Mouse (Mus musculus) gastrocnemius, adult 8-10 months (tissue): Measurements from ENCODE around the gene Grm4. TPM values are rescaled to one million over a fixed set of nuclear protein-coding genes. Genes with fewer than 3 reads are reported as not detected.

Source experiments
- DNase-seq, 2 experiments: peaks; one replicate each; pipeline ENCODE4 v3.0.0; 2022; ENCODE audit warnings: low spot score in 2 of 2
- total RNA-seq, 4 experiments: library from RNA; stranded (reverse); gene quantifications; 2 replicates each; pipeline ENCODE4 v1.2.4; 2022

The Grm4 gene
- total RNA-seq, 4 experiments from 2014 or later, result 0.11 TPM; not detected in 3

DNA sequence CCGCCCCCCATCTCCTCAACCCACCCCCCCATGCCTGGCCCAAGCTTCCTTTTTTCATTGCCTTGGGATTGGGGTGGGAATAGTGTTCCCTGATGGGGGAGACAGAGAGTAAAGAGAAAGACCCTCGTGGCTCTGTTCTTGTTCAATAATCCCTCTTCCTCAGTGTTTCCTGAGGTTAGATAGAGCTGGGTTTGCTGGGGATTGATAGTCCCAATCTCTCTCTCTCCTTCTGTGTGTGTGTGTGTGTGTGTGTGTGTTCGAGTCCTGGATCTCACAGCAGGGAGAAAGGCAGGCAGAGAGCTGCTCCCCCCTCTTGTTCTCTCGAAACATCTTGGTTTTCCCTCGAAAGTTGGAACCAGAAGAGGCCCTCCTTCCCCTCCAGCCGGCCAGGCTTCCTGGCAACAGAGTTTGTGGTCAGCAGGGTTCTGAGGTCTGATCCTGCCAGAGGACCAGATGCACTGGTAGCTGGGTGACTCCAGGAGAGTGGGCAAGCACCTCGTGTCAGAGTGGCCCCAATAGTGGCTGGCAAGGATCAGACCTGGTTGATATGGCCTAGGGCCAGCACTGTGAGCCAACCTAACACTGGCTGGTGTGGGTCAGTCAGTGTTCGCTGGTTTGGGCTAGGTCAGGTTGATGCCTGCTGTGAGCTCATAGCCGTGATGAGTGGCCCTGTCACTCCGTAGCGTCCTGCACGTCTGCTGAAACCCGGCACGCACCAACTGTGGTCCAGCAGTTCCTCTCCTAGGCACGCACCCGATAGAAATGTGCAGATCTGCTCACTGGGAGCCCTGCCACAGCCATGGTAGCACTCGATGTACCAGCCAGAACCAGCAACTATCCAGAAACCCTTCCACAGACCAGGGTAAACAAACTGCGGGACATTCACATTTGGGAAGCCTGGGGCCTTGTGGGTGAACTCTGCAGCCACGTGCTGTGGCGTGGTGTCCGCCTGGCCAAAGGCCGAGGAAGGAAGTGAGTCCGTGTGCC lies 31.3 kb upstream of the Grm4 start:
- DNase-seq, result no peak

DNA sequence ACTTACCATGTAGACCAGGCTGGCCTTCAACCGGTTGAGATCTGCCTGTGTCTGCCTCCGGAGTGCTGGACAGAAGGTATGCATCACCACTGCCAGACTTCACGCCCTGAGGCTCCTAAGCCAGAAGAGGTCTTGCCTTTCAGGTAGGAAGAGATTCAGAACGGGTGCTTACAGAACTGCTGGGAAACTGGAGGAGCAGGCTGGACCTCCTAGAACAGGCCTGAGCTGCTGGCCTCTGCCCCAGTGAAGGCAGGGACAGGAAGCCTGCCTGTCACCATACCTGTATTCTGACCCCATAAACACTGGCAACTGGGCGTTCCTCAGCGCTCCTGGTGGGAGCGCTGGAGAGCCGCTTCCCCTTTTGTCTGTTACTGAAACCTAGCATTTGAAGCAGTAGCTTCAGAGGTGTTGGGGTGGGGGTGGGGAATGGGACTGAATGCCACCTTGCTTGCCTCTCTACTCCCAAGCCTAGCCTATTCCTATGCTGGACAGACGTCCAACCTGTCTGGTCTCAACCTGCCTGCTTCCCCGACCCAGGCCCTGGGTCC lies 30.3 kb upstream of the Grm4 start:
- DNase-seq, result no peak

DNA sequence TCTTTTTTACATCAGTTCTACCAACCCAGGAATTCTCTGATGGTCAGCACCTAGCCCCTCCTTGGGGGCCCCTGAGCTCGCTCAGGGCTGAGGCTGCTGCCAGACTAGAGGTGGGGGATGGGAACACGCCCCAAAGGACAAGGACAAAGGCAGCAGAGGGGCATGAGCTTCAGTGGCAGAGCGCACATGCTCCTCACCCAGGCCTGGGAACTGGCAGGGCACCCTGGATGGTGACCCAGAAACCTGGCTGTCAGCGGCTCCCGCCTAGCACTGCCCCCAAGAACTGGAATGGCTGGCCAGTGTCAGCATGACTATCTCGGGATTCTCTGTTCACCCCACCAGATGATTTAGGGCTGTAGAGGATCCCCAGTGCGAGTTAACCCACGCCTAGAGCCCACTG lies 28.0 kb upstream of the Grm4 start:
- DNase-seq, result no peak

DNA sequence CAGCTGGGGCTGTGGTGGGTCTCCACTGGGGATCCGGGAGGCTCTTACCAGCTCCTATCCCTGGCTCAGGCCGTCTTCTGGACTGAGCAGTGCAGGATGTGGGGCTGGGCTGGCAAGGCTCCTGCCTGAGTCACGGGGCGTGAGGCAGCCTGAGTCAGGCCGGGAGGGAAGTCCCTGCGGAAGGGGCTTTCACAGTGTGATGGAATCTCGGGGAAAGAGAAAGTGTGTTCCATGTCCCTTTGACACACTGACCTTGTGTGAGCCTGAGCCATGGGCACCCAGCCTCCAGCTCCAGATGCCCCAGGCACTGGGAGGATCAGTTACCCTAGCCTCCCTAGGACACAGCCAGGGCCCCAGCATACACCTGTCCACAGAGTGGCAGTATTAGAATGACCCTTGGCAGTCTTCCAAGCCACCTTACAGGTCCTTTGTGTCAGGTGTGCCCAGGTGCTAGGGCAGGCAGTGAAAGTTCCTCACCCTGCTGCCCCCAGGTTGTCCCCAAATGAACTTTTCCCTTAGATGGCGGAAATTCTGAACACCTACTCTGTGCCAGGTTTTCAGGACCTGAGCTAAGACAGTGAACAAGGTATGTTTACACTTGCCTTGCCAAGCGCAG lies 26.2 kb upstream of the Grm4 start:
- no peak for DNase-seq

DNA sequence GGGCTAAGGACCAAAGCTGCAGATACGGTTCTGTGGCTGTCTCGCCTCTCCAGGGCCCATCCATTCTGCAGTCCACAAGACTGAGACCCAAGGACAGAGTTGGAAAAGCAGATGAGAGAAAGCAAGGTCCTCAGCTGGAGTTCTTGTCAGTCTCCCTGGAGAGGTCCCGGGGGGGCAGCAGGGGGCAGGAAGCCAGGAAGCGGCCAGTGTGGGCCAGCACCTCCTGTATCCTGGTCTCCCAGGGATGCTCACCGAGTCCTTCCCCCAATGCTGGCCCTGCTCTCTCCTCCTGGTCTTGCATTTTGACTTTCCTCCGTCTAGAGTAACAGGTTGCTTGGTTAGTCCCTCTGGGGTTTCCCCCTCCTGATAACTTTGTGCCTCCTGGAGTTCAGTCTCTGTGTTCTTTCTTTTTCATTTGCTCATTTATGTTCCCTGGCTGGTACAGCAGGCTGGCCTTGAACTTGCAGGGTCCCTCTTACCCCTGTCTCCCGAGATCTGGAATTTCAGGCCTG lies 25.4 kb upstream of the Grm4 start:
- DNase-seq, result no peak

DNA sequence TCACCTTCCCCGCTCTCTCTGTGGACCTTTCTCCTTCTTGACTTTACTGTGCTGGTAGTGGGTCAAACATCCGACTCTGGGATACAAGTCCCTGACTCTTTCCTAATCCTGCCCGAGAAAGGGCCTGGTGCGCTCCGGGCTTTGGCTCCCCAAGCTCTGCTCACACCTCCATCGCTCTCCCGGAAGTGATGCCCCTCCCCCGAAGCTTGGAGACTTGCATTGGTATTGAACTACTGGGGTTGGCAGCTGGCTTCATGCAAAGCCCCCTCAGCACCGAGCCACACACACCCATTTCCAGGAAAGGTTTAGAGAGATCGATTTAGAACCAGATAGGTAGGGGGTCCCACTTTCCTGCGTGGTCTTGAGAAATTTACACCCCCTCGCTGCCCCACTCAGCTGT lies 24.8 kb upstream of the Grm4 start:
- DNase-seq, result no peak

DNA sequence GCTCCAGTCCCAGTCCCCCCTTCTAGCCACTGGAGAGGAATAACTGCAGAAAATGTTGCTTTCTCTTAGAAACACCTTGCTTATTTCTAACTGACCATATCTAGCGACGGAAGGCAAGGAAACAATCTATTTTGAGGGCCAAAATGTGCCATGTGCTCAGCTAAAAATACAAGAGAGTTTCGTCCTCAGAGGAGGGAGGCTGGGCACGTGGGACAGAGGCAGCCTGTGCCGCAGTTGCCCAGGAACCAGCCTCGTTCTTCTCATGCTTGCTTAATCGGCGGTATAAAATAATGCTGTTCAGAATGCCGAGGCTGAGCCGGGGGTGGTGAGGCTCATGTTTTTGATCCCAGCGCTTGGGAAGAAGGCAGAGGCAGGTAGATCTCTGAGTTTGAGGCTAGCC lies 23.3 kb upstream of the Grm4 start:
- no peak for DNase-seq

DNA sequence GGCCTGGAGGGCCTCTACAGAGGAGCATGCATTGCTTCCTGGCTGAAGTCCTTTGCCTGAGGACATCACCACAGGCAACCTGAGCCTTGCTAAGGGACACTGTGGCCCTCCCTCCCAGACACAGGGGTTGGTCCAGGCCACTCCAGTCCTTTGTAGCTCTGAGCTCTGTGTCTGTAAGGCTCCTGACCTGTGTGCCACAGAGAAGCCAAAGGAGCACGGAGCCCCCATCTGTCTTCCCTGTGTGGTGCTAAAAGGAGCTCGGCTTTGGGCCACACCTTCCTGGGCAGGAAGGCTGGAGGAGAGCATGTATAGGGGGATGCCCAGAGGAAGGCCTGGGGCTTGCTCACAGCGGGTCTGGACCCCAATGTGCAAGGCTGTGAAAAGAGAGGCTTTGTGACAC lies 20.8 kb upstream of the Grm4 start:
- no peak for DNase-seq

DNA sequence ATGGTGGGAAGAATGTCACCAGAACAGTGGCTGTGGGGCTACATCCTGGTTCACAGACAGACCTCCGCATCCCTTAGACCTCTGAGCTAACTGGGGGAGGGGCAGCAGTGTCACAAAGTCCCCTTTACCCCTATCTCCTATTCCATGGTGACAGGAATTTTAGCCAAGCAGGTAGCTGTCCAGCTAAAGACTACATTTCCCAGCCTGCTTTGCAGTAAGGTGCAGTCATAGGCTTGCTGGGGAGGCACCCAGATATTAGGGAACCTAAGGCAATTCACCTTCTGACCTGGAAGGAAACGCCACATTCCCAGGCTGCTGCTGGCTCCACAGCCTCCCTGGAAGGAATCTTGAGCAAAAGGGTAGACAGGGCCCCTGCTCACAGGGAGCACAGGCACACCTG lies 20.1 kb upstream of the Grm4 start:
- DNase-seq, result no peak

DNA sequence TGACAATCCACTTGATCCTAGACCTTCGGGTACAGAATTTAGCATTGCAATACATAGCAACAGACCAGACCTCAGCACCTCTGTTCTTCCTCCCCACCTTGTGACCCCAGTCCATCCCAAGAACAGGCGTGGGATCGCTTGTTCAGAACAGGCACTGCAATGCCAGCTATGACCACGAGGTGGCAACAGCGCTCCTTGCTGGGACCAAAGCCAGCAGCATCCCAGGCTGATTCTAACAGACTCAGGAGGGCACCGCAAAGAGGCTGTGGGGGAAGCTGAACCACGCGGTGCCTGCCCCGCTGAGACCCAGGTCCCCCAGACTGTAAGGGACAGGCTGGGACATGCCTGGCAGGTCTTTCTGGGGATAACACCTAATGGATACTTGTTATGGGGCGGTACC lies 13.5 kb upstream of the Grm4 start:
- peak; percentile 67 to 71 for DNase-seq

DNA sequence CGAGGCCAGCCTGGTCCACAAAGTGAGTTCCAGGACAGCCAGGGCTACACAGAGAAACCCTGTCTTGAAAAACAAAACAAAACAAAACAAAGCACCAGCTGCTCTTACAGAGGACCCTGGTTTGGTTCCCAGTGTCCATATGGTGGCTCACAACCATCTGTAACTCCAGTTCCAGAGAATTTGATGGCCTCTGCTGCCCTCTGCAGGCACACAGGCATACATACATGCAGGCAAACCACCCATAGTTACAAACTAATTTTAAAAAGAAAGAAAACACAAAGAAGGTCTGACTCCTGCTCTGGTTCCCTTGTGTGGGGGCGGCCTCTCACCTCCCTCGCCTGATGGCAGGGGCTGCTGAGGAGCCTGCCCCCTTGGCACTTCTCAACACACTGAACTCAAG lies 12.2 kb upstream of the Grm4 start:
- DNase-seq, result no peak

DNA sequence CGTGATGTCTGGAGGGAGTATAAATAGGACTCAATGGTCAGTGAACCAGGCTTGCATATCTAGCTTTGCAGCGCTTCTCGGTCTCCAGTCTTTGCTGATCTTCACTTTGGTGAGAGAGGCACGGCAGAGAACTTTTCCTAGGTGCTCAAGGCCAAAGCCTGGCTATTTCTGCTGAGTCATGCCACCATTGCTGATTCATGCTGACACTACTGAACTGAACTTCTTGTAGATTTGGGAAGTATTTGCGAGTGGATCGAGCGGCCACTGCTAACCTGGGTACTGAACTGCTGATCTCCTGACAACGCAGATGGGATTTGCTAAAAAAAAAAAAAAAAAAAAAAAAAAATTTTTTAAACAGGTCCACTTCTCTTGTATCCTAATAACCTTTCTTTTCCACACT lies 10.9 kb upstream of the Grm4 start:
- no peak for DNase-seq

DNA sequence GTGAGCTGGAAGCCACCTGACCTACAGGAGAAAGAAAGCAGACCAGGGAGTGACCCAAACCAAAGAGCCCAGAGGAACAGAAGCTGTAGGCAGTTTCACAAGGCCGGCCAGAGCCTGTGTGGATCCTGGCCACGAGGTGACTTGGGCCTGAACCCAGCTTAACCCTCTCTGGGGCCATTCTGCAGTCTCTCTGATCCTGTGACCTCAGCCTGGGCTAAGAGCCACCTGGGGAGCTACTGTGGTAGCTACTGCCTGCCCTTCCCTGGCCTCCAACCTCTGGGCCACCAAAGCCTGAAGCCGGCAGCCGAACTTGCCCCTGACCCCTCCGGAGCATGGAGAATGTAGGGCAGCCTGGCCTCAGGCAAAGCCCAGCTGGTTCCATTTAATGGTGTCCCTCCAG lies 7.6 kb upstream of the Grm4 start:
- no peak for DNase-seq

DNA sequence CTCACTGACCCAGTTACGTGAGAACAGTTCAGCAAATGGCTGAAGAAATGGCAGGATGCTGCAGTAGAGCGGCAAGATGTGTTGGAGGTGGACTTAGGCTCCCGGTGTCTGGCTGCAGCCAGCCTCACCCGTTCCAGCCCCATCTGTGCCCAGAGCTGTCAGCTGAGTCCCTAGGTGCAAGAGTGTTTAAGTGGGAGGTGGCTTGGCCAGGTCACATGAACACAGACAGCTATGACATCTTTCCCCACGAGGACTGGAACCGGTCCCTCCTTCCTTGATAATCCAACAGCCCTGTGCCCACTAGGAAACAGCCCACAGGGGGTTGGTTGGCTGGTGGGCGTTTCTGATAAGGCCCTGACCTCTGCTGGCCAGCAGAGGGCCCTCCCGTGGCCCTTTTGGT lies 6.8 kb upstream of the Grm4 start:
- DNase-seq, result no peak

DNA sequence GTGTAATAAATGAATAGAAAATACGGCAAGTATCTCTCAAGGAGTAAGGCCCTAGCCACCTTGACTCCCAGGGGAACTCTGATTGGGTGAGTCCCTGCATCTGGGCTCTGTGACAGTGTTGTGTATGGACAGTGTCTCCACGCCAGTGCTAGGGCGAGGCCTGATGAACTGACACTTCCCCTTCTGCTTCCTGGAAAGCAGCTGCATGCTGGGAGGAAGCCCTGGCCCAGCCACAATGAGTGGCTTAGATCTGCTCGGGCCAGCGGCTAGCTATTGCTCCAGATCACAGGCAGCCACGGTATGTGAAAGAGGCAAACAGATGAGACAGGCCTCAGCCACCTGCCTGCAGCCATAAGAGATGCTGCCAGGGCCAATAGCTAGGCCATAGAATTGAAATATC lies 6.0 kb upstream of the Grm4 start:
- DNase-seq, result no peak

DNA sequence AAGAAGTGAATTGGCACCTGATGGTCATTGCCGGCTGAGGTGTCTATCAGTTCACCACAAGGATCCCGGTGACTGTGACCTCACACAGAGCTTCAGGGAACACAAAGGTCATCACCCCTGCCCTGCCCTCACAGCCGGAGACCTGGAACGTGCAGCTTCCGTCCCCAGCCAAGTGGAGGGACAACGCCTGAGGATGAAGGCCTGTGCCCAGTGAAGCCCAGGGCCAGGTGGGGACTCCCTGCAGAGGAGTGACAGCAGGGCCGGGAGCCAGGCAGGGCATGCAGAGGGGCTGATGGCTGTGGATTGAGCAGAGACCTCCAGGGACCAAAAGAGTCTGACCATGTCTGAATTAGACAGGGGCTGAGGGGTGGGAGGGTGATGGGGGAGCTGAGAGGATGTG lies 1.9 kb upstream of the Grm4 start:
- DNase-seq, result no peak

DNA sequence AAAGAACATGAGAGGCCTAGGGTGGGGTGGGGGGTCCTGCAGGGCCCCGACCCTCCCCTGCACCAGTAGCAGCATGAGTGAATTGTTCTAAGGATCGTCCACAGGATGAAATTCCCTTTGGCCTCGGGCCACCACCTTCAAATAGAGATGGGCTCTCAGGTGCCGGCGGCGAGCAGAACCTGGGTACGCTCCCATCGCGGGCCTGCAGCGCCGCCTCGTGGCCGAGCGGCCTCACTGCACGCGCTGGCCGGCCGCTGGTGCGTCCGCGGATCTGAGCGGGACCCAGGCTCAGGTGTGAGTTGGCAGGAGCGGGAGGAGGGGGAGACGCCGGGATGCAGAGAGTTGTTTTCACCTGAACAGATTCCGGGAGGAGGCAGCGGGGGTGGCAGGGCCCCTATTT lies 646 bp downstream of the Grm4 start:
- DNase-seq, result peak; percentile 15 to 27

DNA sequence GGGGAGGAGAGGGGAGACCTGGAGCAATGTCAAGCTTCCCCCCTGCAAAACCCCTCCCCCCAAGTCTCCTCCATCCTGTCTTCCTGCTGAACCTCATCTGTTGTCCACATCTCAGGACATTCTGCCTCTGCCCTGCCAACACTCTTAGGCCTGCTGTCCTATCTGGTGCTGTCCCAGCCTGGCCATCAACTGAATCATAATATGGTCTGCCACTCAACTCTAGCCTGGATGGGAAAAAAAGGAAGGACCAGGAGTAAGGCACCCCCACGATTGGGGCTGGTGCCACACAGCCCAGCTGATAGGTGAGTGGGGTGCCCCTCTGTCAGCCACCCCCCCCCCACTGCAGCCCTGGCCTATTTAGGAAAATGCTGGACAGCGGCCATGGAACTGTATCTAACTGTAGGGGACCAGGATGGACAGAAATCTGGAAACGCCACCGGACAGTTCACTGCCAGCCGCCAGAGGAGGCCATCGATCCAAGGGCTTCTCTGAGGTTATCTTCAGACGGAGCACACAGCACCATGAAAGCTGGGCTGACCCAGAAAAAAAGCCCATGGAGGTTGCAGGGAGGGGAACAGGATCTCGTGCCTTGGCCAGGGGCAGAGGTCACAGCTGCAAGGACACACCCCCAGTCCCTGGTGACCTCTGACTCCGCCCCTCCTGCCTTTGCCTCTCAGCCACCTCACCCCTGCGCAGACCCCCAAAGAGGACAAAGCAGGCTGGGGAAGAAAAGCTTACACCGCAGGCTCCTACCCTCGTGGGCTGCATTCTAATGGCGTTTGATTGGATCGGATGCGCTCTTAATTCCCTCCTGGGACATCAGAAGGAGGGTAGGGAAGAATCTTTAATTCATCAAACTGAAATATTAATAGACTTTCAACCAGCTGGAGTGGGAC lies 2.3 kb downstream of the Grm4 start:
- DNase-seq, result no peak

DNA sequence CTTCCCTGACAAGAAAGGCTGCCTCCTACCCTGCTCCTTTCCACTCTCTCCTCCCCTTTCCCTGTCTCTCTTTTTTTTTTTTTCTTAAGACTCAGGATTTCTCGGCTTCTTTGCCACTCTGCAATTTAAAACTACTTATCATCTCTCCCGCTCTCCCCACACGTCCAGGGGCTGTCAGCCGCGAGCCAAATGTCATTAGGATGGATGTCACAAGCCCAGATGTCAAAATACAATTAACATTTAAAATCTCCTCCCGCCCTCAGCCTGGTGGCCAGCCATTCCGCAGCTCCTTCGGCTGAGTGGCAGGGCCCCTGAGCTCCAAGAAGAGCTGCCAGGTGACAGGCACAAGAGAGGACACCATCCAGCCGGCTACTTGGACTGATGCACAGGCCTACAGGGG lies 2.9 kb downstream of the Grm4 start:
- no peak for DNase-seq

DNA sequence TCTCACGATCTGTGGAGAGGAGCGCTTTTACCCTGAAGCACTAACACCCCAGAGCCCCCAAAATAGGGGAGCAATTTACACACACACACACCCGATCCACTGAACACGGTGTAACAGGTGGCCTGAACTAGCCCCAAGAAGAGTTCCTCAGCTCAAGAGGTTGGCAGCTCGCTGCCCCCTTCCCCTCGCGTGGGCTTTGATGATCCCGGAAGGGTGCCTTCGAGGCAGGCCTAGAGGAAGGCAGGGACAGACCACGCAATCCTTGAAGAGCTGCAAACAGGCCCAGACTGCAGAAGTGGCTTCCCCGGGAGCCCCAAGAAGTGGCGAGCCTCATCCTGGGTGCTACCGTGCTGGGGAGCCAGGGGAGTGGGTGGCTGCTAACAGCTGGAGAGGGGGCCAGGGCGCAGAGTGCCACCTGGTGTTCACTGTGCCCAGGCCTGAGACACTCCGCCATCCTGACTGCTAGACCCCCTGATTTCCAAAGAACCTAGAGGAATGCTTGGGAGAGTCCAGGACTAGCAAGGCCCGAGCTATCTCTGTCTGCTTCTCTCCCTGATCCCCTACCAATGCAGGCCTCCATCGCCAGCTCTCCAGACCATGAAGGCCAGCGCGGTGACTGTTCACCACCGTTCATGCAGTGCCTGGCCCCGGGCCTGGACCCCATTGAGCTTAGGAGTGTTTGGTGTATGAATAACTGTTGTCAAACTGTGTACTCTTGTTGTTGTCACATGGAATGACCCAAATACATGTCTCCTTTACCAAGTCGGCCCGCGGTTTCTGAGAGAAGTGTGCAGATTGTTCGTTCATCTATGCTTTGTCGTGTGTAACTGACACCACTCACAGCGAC lies 7.1 kb downstream of the Grm4 start:
- no peak for DNase-seq
